Mouse (Mus musculus): ENCODE measurements around the gene Stxbp4. TPM values are rescaled to one million over a fixed set of nuclear protein-coding genes. Genes with fewer than 3 reads are reported as not detected.
A peak's percentile ranks its signal among the peaks of the same experiment; 100 is the strongest.

Gene Stxbp4
- total and polyA plus RNA-seq, 2 experiments from 2014 or later = 8.1 to 10.5 TPM

GRCm38 (mm10) chr11:90590996-90591395 is 46.9 kb downstream of the Stxbp4 start:
- H3K27me3 ChIP-seq (ENCODE audit: insufficient read depth, low read length) = no peaks in the 10 kb centered on the region
- TF ChIP-seq CTCF (IDR thresholded peaks at IDR 0.05; ENCODE audit: low read depth) = no peak
- H3K4me1 ChIP-seq (ENCODE audit: insufficient read depth) = no peaks in the 10 kb centered on the region
- H3K9ac ChIP-seq = no peak overlapping the region
- H3K36me3 ChIP-seq (ENCODE audit: insufficient read depth) = 0 out of 2 replicates have a peak, but pooled peaks cover 4% of the 10 kb centered on the region
- H3K4me3 ChIP-seq (ENCODE audit: low read depth, low read length) = no peak overlapping the region
- DNase-seq (peak; percentile 22), ATAC-seq (no peak)
- no peaks in the 10 kb centered on the region for H3K9me3 ChIP-seq (ENCODE audit: low read length)
- 43% methylated on average over 1 of the region's 1 CpGs for WGBS
- no peak overlapping the region for H3K4me2 ChIP-seq (ENCODE audit: low read depth)
- no peak overlapping the region for H3K27ac ChIP-seq (ENCODE audit: low read depth, low read length)

GRCm38 (mm10) chr11:90586203-90586602 is 51.7 kb downstream of the Stxbp4 start:
- no peak overlapping the region for H3K4me3 ChIP-seq (ENCODE audit: low read depth, low read length)
- no peaks in the 10 kb centered on the region for H3K4me1 ChIP-seq (ENCODE audit: insufficient read depth)
- H3K9ac ChIP-seq = no peak overlapping the region
- no peak overlapping the region for H3K27ac ChIP-seq (ENCODE audit: low read depth, low read length)
- WGBS = 93% methylated on average over 8 of the region's 8 CpGs
- H3K27me3 ChIP-seq (ENCODE audit: insufficient read depth, low read length) = no peaks in the 10 kb centered on the region
- TF ChIP-seq CTCF (IDR thresholded peaks at IDR 0.05; ENCODE audit: low read depth) = no peak
- no peak overlapping the region for H3K4me2 ChIP-seq (ENCODE audit: low read depth)
- H3K9me3 ChIP-seq (ENCODE audit: low read length) = no peaks in the 10 kb centered on the region
- DNase-seq (no peak), ATAC-seq (no peak)
- peaks cover 4% of the 10 kb centered on the region; the same call in 1 of the 2 replicates for H3K36me3 ChIP-seq (ENCODE audit: insufficient read depth)

GRCm38 (mm10) chr11:90585754-90586153 is 52.1 kb downstream of the Stxbp4 start:
- Histone ChIP-seq H3K36me3 (ENCODE audit: insufficient read depth) (peaks cover 4% of the 10 kb centered on the region; the same call in 1 of the 2 replicates), H3K4me1 (ENCODE audit: insufficient read depth) (no peaks in the 10 kb centered on the region), H3K27ac (ENCODE audit: low read depth, low read length) (no peak overlapping the region), H3K4me2 (ENCODE audit: low read depth) (no peak overlapping the region), H3K27me3 (ENCODE audit: insufficient read depth, low read length) (no peaks in the 10 kb centered on the region), H3K4me3 (ENCODE audit: low read depth, low read length) (no peak overlapping the region), H3K9me3 (ENCODE audit: low read length) (no peaks in the 10 kb centered on the region), H3K9ac (no peak overlapping the region)
- DNase-seq = no peak
- ATAC-seq = no peak
- TF ChIP-seq CTCF (IDR thresholded peaks at IDR 0.05; ENCODE audit: low read depth) = no peak
- 89% methylated on average over 2 of the region's 2 CpGs for whole genome bisulfite sequencing

- no peaks in the 10 kb centered on the region for H3K4me1 ChIP-seq (ENCODE audit: insufficient read depth)
- no peak for TF ChIP-seq CTCF (IDR thresholded peaks at IDR 0.05; ENCODE audit: low read depth)
- no peak overlapping the region for H3K4me2 ChIP-seq (ENCODE audit: low read depth)
- no peak overlapping the region for H3K27ac ChIP-seq (ENCODE audit: low read depth, low read length)
- H3K9ac ChIP-seq = no peak overlapping the region
- DNase-seq = no peak
- no peak overlapping the region for H3K4me3 ChIP-seq (ENCODE audit: low read depth, low read length)
- 87% methylated on average over 7 of the region's 7 CpGs for WGBS
- no peak for ATAC-seq
- no peaks in the 10 kb centered on the region for H3K27me3 ChIP-seq (ENCODE audit: insufficient read depth, low read length)
- no peaks in the 10 kb centered on the region for H3K9me3 ChIP-seq (ENCODE audit: low read length)
- H3K36me3 ChIP-seq (ENCODE audit: insufficient read depth) = no peaks in the 10 kb centered on the region
Observed at GRCm38 (mm10) chr11:90577057-90577780, 60.7 kb downstream of the Stxbp4 start.

- WGBS = 85% methylated on average over 8 of the region's 8 CpGs
- no peaks in the 10 kb centered on the region for H3K36me3 ChIP-seq (ENCODE audit: insufficient read depth)
- no peaks in the 10 kb centered on the region for H3K4me1 ChIP-seq (ENCODE audit: insufficient read depth)
- ATAC-seq (no peak), DNase-seq (no peak)
- no peaks in the 10 kb centered on the region for H3K9me3 ChIP-seq (ENCODE audit: low read length)
- H3K9ac ChIP-seq = no peak overlapping the region
- H3K27me3 ChIP-seq (ENCODE audit: insufficient read depth, low read length) = no peaks in the 10 kb centered on the region
- H3K4me2 ChIP-seq (ENCODE audit: low read depth) = no peak overlapping the region
- H3K4me3 ChIP-seq (ENCODE audit: low read depth, low read length) = no peak overlapping the region
- no peak overlapping the region for H3K27ac ChIP-seq (ENCODE audit: low read depth, low read length)
- no peak for TF ChIP-seq CTCF (IDR thresholded peaks at IDR 0.05; ENCODE audit: low read depth)
Observed at GRCm38 (mm10) chr11:90576282-90576972, 61.5 kb downstream of the Stxbp4 start.

- Histone ChIP-seq H3K4me3 (ENCODE audit: low read depth, low read length) (no peak overlapping the region), H3K27me3 (ENCODE audit: insufficient read depth, low read length) (no peaks in the 10 kb centered on the region), H3K9me3 (ENCODE audit: low read length) (no peaks in the 10 kb centered on the region), H3K4me1 (ENCODE audit: insufficient read depth) (no peaks in the 10 kb centered on the region), H3K36me3 (ENCODE audit: insufficient read depth) (no peaks in the 10 kb centered on the region), H3K27ac (ENCODE audit: low read depth, low read length) (no peak overlapping the region), H3K4me2 (ENCODE audit: low read depth) (no peak overlapping the region), H3K9ac (no peak overlapping the region)
- no peak for TF ChIP-seq CTCF (IDR thresholded peaks at IDR 0.05; ENCODE audit: low read depth)
- no peak for DNase-seq
- WGBS = 94% methylated on average over 7 of the region's 7 CpGs
- ATAC-seq = no peak
Observed at GRCm38 (mm10) chr11:90575491-90576048, 62.3 kb downstream of the Stxbp4 start.

Data from forebrain, postnatal 0 days (tissue).